Mouse (Mus musculus) midbrain, embryonic 12.5 days (tissue): Measurements from ENCODE around the gene Caln1. TPM values are rescaled to one million over a fixed set of nuclear protein-coding genes. Genes with fewer than 3 reads are reported as not detected.

Source experiments
- ATAC-seq: fragments of 200-750 bp; cut with Nextera tagmentation; 2 replicates; pipeline ENCODE4 v1.8.0; 2017; ENCODE audit warnings: low read depth, moderate TSS enrichment, moderate library complexity; ENCODE audit not compliant: low FRiP score
- H3K27ac ChIP-seq: fragments of 300-500 bp; sonication (generic); replicated peaks from 2 replicates; pipeline ENCODE4 v1.5.1; 2016; ENCODE audit warnings: mild to moderate bottlenecking
- H3K27me3 ChIP-seq: fragments of 300-500 bp; sonication (generic); 2 replicates; pipeline ENCODE4 v1.6.1; 2016; ENCODE audit warnings: mild to moderate bottlenecking
- H3K36me3 ChIP-seq: fragments of 300-500 bp; sonication (generic); 2 replicates; pipeline ENCODE4 v1.6.1; 2016
- H3K4me1 ChIP-seq: fragments of 300-500 bp; sonication (generic); 2 replicates; pipeline ENCODE4 v1.6.1; 2016
- H3K4me2 ChIP-seq: fragments of 300-500 bp; sonication (generic); replicated peaks from 2 replicates; pipeline ENCODE4 v1.6.1; 2016; ENCODE audit warnings: mild to moderate bottlenecking, moderate library complexity
- H3K4me3 ChIP-seq: fragments of 300-500 bp; sonication (generic); 2 replicates; pipeline ENCODE4 v1.5.1; 2016; ENCODE audit warnings: mild to moderate bottlenecking
- H3K9ac ChIP-seq: fragments of 300-500 bp; sonication (generic); replicated peaks from 2 replicates; pipeline ENCODE4 v1.6.1; 2016; ENCODE audit warnings: mild to moderate bottlenecking, moderate library complexity
- H3K9me3 ChIP-seq: fragments of 300-500 bp; sonication (generic); 2 replicates; pipeline ENCODE4 v1.6.1; 2016; ENCODE audit warnings: mild to moderate bottlenecking
- WGBS: fragments of 180-500 bp; shearing (Covaris S2); methylation state at CpG from one replicate; pipeline ENCODE4 v1.1.7; 2016; 5-methylcytosine and 5-hydroxymethylcytosine counted together
- polyA plus RNA-seq: library from polyadenylated mRNA; unstranded; fragments of >200 nt; fragmentation: Nextera tagmentation; extraction: Ambion mirVana; gene quantifications from 2 replicates; pipeline ENCODE4 v1.2.1, GENCODE M21; 2016

Caln1 gene
- polyA plus RNA-seq, 1 experiment from 2014 or later: 1.2 TPM

- Histone ChIP-seq H3K27me3 (no peaks in the 10 kb centered on the region; the same call in 1 of the 2 replicates), H3K27ac (no peak overlapping the region), H3K4me2 (no peak overlapping the region), H3K4me1 (peaks cover 4% of the 10 kb centered on the region; the same call in 1 of the 2 replicates), H3K9me3 (0 out of 2 replicates have a peak, but pooled peaks cover 2% of the 10 kb centered on the region), H3K36me3 (peaks cover 52% of the 10 kb centered on the region), H3K9ac (no peak overlapping the region), H3K4me3 (no peak overlapping the region)
- no peak for ATAC-seq
- WGBS: 95% methylated on average over 15 of the region's 15 CpGs
These were observed 28.6 kb upstream of the Caln1 start for GRCm38 (mm10) chr5:130340656-130341055.

GRCm38 (mm10) chr5:130344999-130345398 is 24.3 kb upstream of the Caln1 start:
- peaks cover 35% of the 10 kb centered on the region for H3K36me3 ChIP-seq
- WGBS: 94% methylated on average over 7 of the region's 7 CpGs
- H3K9me3 ChIP-seq: peaks cover 12% of the 10 kb centered on the region
- H3K4me2 ChIP-seq: no peak overlapping the region
- H3K4me1 ChIP-seq: peaks cover 4% of the 10 kb centered on the region; the same call in 1 of the 2 replicates
- ATAC-seq: no peak
- H3K4me3 ChIP-seq: no peak overlapping the region
- no peak overlapping the region for H3K27ac ChIP-seq
- no peak overlapping the region for H3K9ac ChIP-seq
- H3K27me3 ChIP-seq: no peaks in the 10 kb centered on the region

- no peak overlapping the region for H3K4me2 ChIP-seq
- peaks cover 4% of the 10 kb centered on the region; the same call in 1 of the 2 replicates for H3K4me1 ChIP-seq
- H3K36me3 ChIP-seq: peaks cover 27% of the 10 kb centered on the region
- H3K9ac ChIP-seq: no peak overlapping the region
- no peak overlapping the region for H3K27ac ChIP-seq
- H3K4me3 ChIP-seq: no peak overlapping the region
- H3K27me3 ChIP-seq: no peaks in the 10 kb centered on the region
- peaks cover 12% of the 10 kb centered on the region for H3K9me3 ChIP-seq
- no peak for ATAC-seq
- WGBS: 82% methylated on average over 2 of the region's 2 CpGs
These were observed 23.4 kb upstream of the Caln1 start for GRCm38 (mm10) chr5:130345871-130346270.

GRCm38 (mm10) chr5:130355223-130355622 is 14.0 kb upstream of the Caln1 start:
- H3K4me3 ChIP-seq: no peak overlapping the region
- no peaks in the 10 kb centered on the region for H3K36me3 ChIP-seq
- H3K27ac ChIP-seq: no peak overlapping the region
- H3K27me3 ChIP-seq: no peaks in the 10 kb centered on the region
- H3K9me3 ChIP-seq: no peaks in the 10 kb centered on the region
- H3K4me2 ChIP-seq: no peak overlapping the region
- no peaks in the 10 kb centered on the region for H3K4me1 ChIP-seq
- 65% methylated on average over 7 of the region's 7 CpGs for WGBS
- H3K9ac ChIP-seq: no peak overlapping the region
- no peak for ATAC-seq

GRCm38 (mm10) chr5:130363111-130363510 is 6.1 kb upstream of the Caln1 start:
- ATAC-seq: no peak
- Histone ChIP-seq H3K27ac (no peak overlapping the region), H3K9ac (no peak overlapping the region), H3K9me3 (no peaks in the 10 kb centered on the region), H3K4me2 (no peak overlapping the region), H3K4me1 (no peaks in the 10 kb centered on the region), H3K27me3 (no peaks in the 10 kb centered on the region), H3K4me3 (no peak overlapping the region), H3K36me3 (no peaks in the 10 kb centered on the region)
- 62% methylated on average over 4 of the region's 4 CpGs for WGBS

GRCm38 (mm10) chr5:130363773-130364172 is 5.5 kb upstream of the Caln1 start:
- WGBS: 51% methylated on average over 3 of the region's 3 CpGs
- H3K9me3 ChIP-seq: no peaks in the 10 kb centered on the region
- no peak overlapping the region for H3K4me2 ChIP-seq
- H3K27me3 ChIP-seq: no peaks in the 10 kb centered on the region
- H3K9ac ChIP-seq: no peak overlapping the region
- H3K4me3 ChIP-seq: no peak overlapping the region
- ATAC-seq: no peak
- no peaks in the 10 kb centered on the region for H3K36me3 ChIP-seq
- H3K4me1 ChIP-seq: no peaks in the 10 kb centered on the region
- no peak overlapping the region for H3K27ac ChIP-seq

- H3K27ac ChIP-seq: no peak overlapping the region
- H3K4me1 ChIP-seq: no peaks in the 10 kb centered on the region
- no peaks in the 10 kb centered on the region for H3K9me3 ChIP-seq
- ATAC-seq: no peak
- no peak overlapping the region for H3K4me2 ChIP-seq
- H3K27me3 ChIP-seq: no peaks in the 10 kb centered on the region
- 86% methylated on average over 6 of the region's 6 CpGs for WGBS
- H3K36me3 ChIP-seq: no peaks in the 10 kb centered on the region
- H3K9ac ChIP-seq: no peak overlapping the region
- no peak overlapping the region for H3K4me3 ChIP-seq
These were observed 1.0 kb upstream of the Caln1 start for GRCm38 (mm10) chr5:130368236-130368635.

GRCm38 (mm10) chr5:130375411-130375810 is 6.2 kb downstream of the Caln1 start:
- Histone ChIP-seq H3K4me3 (no peak overlapping the region), H3K36me3 (no peaks in the 10 kb centered on the region), H3K9ac (no peak overlapping the region), H3K27ac (no peak overlapping the region), H3K27me3 (no peaks in the 10 kb centered on the region), H3K4me2 (no peak overlapping the region), H3K4me1 (no peaks in the 10 kb centered on the region), H3K9me3 (no peaks in the 10 kb centered on the region)
- WGBS: 89% methylated on average over 3 of the region's 3 CpGs
- no peak for ATAC-seq

GRCm38 (mm10) chr5:130384222-130384912 is 15.1 kb downstream of the Caln1 start, which contains the start of gene A330070K13Rik:
TSS of gene A330070K13Rik (minus strand) at chr5:130384631.
- peaks cover 14% of the 10 kb centered on the region for H3K4me1 ChIP-seq
- no peak within 1 kb of the TSS for H3K27ac ChIP-seq
- no peaks in the 10 kb centered on the region for H3K36me3 ChIP-seq
- H3K4me2 ChIP-seq: peak within 1 kb of the TSS; percentile 40
- ATAC-seq: no peak
- no peaks in the 10 kb centered on the region for H3K9me3 ChIP-seq
- H3K9ac ChIP-seq: peak within 1 kb of the TSS; percentile 37; the same call in 1 of the 2 replicates
- WGBS: 13% methylated on average over 13 of the region's 13 CpGs
- peak within 1 kb of the TSS; percentile 20 for H3K4me3 ChIP-seq
- H3K27me3 ChIP-seq: no peaks in the 10 kb centered on the region; the same call in 1 of the 2 replicates

GRCm38 (mm10) chr5:130386418-130386817 is 17.2 kb downstream of the Caln1 start:
- H3K9ac ChIP-seq: no peak overlapping the region
- no peaks in the 10 kb centered on the region for H3K36me3 ChIP-seq
- H3K27me3 ChIP-seq: no peaks in the 10 kb centered on the region; the same call in 1 of the 2 replicates
- no peak overlapping the region for H3K4me3 ChIP-seq
- no peak overlapping the region for H3K27ac ChIP-seq
- H3K4me1 ChIP-seq: peaks cover 14% of the 10 kb centered on the region
- 50% methylated on average over 7 of the region's 7 CpGs for WGBS
- no peak for ATAC-seq
- no peak overlapping the region for H3K4me2 ChIP-seq
- H3K9me3 ChIP-seq: no peaks in the 10 kb centered on the region

GRCm38 (mm10) chr5:130393618-130394355 is 24.5 kb downstream of the Caln1 start:
- 52% methylated on average over 8 of the region's 8 CpGs for WGBS
- Histone ChIP-seq H3K4me1 (no peaks in the 10 kb centered on the region; the same call in 1 of the 2 replicates), H3K4me2 (no peak overlapping the region), H3K36me3 (no peaks in the 10 kb centered on the region), H3K9ac (no peak overlapping the region), H3K9me3 (no peaks in the 10 kb centered on the region), H3K27ac (no peak overlapping the region), H3K4me3 (no peak overlapping the region), H3K27me3 (no peaks in the 10 kb centered on the region)
- ATAC-seq: no peak

GRCm38 (mm10) chr5:130394386-130394785 is 25.1 kb downstream of the Caln1 start:
- Histone ChIP-seq H3K27ac (no peak overlapping the region), H3K4me2 (no peak overlapping the region), H3K9me3 (no peaks in the 10 kb centered on the region), H3K4me3 (no peak overlapping the region), H3K4me1 (no peaks in the 10 kb centered on the region; the same call in 1 of the 2 replicates), H3K27me3 (no peaks in the 10 kb centered on the region), H3K9ac (no peak overlapping the region), H3K36me3 (no peaks in the 10 kb centered on the region)
- ATAC-seq: no peak
- WGBS: 82% methylated on average over 8 of the region's 8 CpGs
